Mouse (Mus musculus) layer of hippocampus, adult 2 months (tissue): ENCODE data around the gene Olfr937. TPM values are rescaled to one million over a fixed set of nuclear protein-coding genes. Genes with fewer than 3 reads are reported as not detected.

Source experiments
- DNase-seq, 2 experiments: peaks; one replicate each; pipeline ENCODE4 v3.0.0; 2022; ENCODE audit warnings: low spot score in 2 of 2
- H3K27ac ChIP-seq: fragments of 200-600 bp; 2 replicates; pipeline ENCODE4 v1.8.1; 2022
- H3K4me3 ChIP-seq: fragments of 200-600 bp; 2 replicates; pipeline ENCODE4 v1.8.1; 2022; ENCODE audit warnings: mild to moderate bottlenecking
- CTCF ChIP-seq: fragments of 200-600 bp; conservative IDR thresholded peaks from 2 replicates; pipeline ENCODE4 v1.8.1; 2022; ENCODE audit warnings: antibody characterized with exemption, mild to moderate bottlenecking, moderate library complexity
- long read RNA-seq, 2 experiments: library from polyadenylated mRNA; stranded (forward); transcript quantifications; one replicate each; pipeline ENCODE4 v2.0.0; 2021; ENCODE audit warnings: borderline mapping rate in 2 of 2
- microRNA-seq, 2 experiments: library from miRNA; unstranded; fragments of <30 nt; microRNA quantifications; one replicate each; pipeline ENCODE4 v1.2.0; 2021
- total RNA-seq, 2 experiments: library from RNA; stranded (reverse); gene quantifications; 2 replicates each; pipeline ENCODE4 v1.2.3; 2021

Olfr937 gene
- not detected for total RNA-seq
- long read RNA-seq, experiment 1 = 0 reads
- long read RNA-seq, experiment 2 = 0 reads

DNA sequence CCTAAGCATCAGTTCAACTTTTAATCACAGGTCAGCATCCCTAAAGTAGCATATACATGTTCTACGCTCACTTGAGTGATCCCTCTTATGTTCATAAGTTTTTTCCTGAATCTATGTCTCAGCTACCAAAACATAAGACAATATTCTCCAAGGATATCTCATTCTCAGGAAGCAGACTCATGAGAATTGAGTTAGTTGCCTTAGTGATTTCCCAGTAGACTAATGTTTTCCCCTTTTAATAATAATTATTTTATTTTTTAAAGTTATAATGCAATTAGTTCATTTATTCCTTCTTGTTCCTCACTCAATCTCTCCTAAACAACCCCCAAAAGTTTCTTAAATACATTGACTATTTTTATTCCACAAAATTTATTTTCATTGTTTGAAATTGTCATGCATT lies at the start of gene Olfr937:
TSS of gene Olfr937 (minus strand) at position 101 of the 400 bp plus-strand sequence.
- H3K27ac ChIP-seq = no peak within 1 kb of the TSS
- DNase-seq = no peak
- no peak for TF ChIP-seq CTCF
- H3K4me3 ChIP-seq = no peak within 1 kb of the TSS

DNA sequence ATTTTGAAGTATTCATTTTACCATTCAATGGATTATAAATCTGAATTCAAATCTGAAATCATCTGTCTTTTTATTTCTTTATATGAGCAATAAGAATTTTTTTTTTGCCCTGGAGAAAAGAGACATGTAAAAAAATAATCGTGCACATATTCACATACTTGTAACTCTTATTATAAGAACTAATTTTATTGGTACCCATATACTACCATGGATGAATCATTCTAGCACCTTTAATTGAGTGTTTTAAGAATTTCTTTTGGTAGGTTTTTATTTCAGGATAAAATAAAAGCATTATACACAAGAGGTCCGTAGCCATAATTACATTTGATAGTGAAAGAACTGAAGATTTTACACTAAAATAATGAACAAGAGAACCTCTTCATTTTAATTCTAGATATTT lies 14.0 kb upstream of the Olfr937 start, which contains the start of gene Olfr938:
TSS of gene Olfr938 (minus strand) at position 101 of the 400 bp plus-strand sequence.
- no peak for TF ChIP-seq CTCF
- Histone ChIP-seq H3K27ac (no peak within 1 kb of the TSS), H3K4me3 (no peak within 1 kb of the TSS)
- DNase-seq = no peak

DNA sequence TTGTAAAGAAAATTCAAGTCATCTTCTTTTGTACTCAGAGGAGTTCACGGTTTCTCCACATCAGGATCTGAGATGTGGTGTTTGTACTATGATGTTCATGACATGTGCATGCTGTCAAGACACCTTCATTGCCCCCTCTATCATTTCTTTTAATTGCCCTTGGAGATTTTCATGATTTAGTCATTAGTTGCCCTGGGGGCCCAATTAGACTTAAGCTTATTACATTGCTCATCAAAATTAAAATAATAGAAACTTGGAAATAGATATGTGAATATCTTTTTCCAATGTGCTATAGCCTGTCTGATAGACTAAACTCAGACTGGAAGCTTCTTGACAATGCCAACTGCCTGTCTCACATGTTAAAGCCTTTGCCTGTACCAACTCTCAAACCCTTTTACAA lies 41.5 kb downstream of the Olfr937 start, which contains the start of gene Olfr146:
TSS of gene Olfr146 (minus strand) at position 101 of the 400 bp plus-strand sequence.
- TF ChIP-seq CTCF = no peak
- no peak within 1 kb of the TSS for H3K27ac ChIP-seq
- no peak for DNase-seq
- H3K4me3 ChIP-seq = no peak within 1 kb of the TSS

Small RNA genes within 50 kb of the gene (microRNA-seq; reads per million reads assigned to microRNA genes)
- gene Gm25032 = 0 reads per million in 2 experiments
- gene Gm25529 = 0 reads per million in 2 experiments

Other genes with a start within 250 kb of the Olfr937 start
- gene Olfr923, start 238.4 kb downstream of the Olfr937 start, total RNA-seq = not detected
- not detected for gene Olfr924, start 220.5 kb downstream of the Olfr937 start, total RNA-seq
- gene Olfr26, start 209.9 kb downstream of the Olfr937 start, total RNA-seq = not detected
- not detected for gene Olfr926, start 187.8 kb downstream of the Olfr937 start, total RNA-seq
- gene Olfr930, start 135.1 kb downstream of the Olfr937 start, total RNA-seq = not detected
- not detected for gene Olfr933, start 92.6 kb downstream of the Olfr937 start, total RNA-seq
- gene Olfr934, start 76.6 kb downstream of the Olfr937 start, total RNA-seq = not detected
- gene Olfr935, start 65.3 kb downstream of the Olfr937 start, total RNA-seq = not detected
- not detected for gene Olfr146, start 41.6 kb downstream of the Olfr937 start, total RNA-seq
- gene Olfr938, start 13.9 kb upstream of the Olfr937 start, total RNA-seq = not detected
- gene Olfr27, start 63.2 kb upstream of the Olfr937 start, total RNA-seq = not detected
- gene Olfr943, start 101.4 kb upstream of the Olfr937 start, total RNA-seq = not detected
- gene Olfr944, start 137.0 kb upstream of the Olfr937 start, total RNA-seq = not detected
- gene Olfr1537, start 185.0 kb upstream of the Olfr937 start, total RNA-seq = not detected
- gene Olfr945, start 211.9 kb upstream of the Olfr937 start, total RNA-seq = not detected